Mouse (Mus musculus): ENCODE results near the gene Lrch4. TPM values are rescaled to one million over a fixed set of nuclear protein-coding genes. Genes with fewer than 3 reads are reported as not detected.
"Not testable (repeated sequence)": the region's sequence is repeated elsewhere in the genome, so short reads cannot be mapped to it uniquely, and the experiment has no call there.

The Lrch4 gene
- total RNA-seq, 1 experiment from 2014 or later, result 33.8 TPM

- ATAC-seq (replicated peaks; ENCODE audit: low read depth, poor library complexity, severe bottlenecking), result no peak
These were observed 18.2 kb upstream of the Lrch4 start for GRCm38 (mm10) chr5:137610548-137611244.

- ATAC-seq (replicated peaks; ENCODE audit: low read depth, poor library complexity, severe bottlenecking), result no peak
These were observed 17.7 kb upstream of the Lrch4 start for GRCm38 (mm10) chr5:137611245-137611602.

- ATAC-seq (replicated peaks; ENCODE audit: low read depth, poor library complexity, severe bottlenecking), result no peak
These were observed 15.8 kb upstream of the Lrch4 start for GRCm38 (mm10) chr5:137613076-137613475.

GRCm38 (mm10) chr5:137613550-137613949 lies 15.4 kb upstream of the Lrch4 start, which contains the start of gene Pcolce:
Gene Pcolce (minus strand): TSS chr5:137613784.
- no peak for ATAC-seq (replicated peaks; ENCODE audit: low read depth, poor library complexity, severe bottlenecking)

DNA sequence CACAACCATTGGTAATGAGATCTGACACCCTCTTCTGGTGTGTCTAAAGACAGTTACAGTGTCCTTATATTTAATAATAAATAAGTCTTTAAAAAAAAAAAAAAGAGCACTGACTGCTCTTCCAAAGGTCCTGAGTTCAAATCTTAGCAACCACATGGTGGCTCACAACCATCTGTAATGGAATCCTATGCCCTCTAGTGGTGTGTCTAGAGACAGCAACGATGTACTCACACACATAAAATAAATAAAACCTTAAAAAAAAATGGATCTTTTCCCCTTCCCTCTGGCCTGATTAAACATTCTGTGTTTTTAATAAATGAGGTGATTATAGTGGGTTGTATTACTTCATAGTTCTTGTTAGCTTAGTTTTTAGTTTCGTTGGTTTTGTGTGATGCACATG lies 14.0 kb upstream of the Lrch4 start:
- ATAC-seq (replicated peaks; ENCODE audit: low read depth, poor library complexity, severe bottlenecking), result not testable (repeated sequence)

DNA sequence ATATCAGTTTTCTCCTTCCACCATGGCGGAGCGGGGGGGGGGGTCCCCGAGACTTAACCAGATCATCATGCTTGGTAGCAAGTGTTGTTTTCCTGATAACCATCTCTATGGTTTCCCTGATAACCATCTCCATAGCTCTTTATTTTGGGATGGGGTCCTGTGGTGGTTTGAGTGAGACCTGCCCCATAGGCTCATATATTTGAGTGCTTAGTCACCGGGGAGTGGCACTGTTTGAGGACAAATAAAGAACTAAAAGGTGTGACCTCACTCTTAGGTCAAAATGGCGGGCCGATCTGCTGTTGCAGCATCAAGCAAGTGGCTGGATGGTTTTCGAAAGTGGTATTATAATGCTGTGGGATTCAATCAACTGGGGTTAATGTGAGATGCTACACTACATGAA lies 13.6 kb upstream of the Lrch4 start:
- no peak for ATAC-seq (replicated peaks; ENCODE audit: low read depth, poor library complexity, severe bottlenecking)

DNA sequence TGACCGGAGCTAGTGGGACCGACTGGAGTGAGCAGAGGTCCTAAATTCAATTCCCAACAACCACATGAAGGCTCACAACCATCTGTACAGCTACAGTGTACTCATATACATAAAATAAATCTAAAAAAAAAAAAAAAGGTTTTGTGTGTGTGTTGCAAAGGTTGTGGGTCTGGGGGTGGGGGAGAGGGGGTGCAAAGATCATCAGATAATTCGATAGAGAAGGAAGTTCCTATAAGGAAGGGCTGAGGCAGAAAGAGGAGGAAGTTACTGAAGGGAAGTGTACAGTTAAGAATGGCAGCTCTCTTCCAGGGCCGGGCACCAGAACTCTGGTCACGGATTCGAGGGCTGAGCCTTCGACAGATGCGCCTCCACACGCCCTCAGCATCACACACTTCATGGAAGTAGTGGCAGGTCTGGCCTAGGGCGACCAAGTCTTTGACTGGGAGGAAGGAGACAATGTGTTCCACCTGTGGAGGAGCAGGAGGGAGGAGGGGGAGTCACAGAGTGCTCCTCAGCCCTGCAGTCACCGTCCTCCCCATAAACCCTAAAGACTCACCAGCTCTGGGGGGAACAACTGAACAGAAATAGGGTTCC lies 4.9 kb upstream of the Lrch4 start:
- ATAC-seq (replicated peaks; ENCODE audit: low read depth, poor library complexity, severe bottlenecking), result no peak

DNA sequence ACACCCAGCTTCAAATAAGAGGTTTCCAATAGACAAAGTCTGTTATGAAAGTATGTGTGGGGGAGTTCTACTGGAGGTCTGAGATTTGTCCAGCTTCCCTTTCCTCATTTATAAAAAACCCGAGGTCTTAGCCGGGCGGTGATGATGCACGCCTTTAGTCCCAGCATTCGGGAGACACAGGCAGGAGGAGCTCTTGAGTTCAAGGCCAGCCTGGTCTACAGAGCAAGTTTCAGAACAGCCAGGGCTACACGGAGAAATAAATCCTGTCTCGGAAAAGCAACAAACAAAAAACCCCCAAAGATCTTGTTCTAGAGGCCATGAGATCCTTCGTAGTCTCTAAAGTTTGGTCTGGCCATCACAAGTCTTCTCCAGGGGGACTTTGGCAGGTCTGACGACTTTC lies 930 bp upstream of the Lrch4 start:
- ATAC-seq (replicated peaks; ENCODE audit: low read depth, poor library complexity, severe bottlenecking), result no peak

- ATAC-seq (replicated peaks; ENCODE audit: low read depth, poor library complexity, severe bottlenecking), result no peak
These were observed 393 bp downstream of the Lrch4 start for GRCm38 (mm10) chr5:137629306-137629721.

- no peak for ATAC-seq (replicated peaks; ENCODE audit: low read depth, poor library complexity, severe bottlenecking)
These were observed 1.1 kb downstream of the Lrch4 start for GRCm38 (mm10) chr5:137629906-137630545.

- no peak for ATAC-seq (replicated peaks; ENCODE audit: low read depth, poor library complexity, severe bottlenecking)
These were observed 1.7 kb downstream of the Lrch4 start for GRCm38 (mm10) chr5:137630602-137631001.

DNA sequence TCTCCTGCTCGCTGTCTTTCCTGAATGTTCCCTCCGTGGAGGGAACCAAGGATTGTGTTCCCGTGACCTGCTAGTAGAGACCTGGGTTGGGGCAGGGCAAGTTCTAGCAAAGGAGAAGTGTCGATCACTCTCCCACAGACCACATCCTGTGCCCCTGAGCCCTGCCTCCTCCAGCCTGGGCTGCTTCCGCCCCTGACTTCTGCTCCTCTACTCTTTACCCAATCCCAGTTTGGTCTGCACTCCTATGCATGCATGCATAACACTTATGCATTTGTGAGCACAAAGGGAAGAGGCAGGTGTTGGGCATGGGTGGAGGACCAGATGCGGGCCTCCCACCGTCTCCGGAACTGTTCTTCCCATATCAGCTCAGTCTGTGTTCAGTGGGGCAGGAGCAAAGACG lies 2.2 kb downstream of the Lrch4 start:
- peak; percentile 61 for ATAC-seq (replicated peaks; ENCODE audit: low read depth, poor library complexity, severe bottlenecking)

DNA sequence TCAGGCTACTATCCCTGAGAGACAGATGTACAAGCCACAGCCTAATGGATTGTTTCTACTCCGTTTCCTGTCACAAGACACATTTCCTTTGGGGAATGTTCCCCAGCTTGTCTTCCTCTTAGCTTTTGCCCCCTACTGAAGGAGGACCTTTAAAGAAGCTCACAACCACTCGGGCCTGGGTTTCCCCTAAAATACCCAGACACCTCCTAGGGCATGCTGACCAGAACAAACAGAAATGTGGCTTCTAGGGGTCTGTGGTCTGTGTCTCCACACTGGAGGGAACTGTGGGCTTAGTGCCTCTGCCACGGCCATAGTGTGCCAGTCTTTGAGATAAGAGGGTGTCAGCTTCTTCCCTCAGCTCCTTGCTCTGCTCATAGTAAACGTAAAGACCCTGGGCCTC lies 2.7 kb downstream of the Lrch4 start:
- no peak for ATAC-seq (replicated peaks; ENCODE audit: low read depth, poor library complexity, severe bottlenecking)

- ATAC-seq (replicated peaks; ENCODE audit: low read depth, poor library complexity, severe bottlenecking), result no peak
These were observed 4.6 kb downstream of the Lrch4 start for GRCm38 (mm10) chr5:137633397-137634084.

GRCm38 (mm10) chr5:137639472-137639871 lies 10.6 kb downstream of the Lrch4 start:
- no peak for ATAC-seq (replicated peaks; ENCODE audit: low read depth, poor library complexity, severe bottlenecking)

DNA sequence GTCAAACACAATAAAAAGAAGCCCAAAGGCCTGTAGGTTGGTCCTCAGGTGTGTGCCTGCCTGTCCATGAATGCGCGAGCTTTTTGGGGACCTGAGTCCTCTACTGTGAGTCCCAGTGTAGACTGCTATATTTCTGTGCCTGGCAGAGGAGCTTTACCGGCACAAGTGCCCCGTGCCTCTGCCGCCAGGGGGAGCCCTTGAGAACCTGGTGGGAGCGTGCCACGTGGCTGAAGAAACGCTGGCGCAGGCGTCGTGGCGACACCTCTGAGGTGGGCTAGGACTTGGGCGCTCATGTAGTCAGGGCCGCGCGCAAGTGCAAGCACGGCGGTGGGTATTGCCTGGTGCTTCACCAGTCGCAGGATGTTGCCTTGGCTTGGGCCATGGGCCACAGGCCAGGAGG lies 12.1 kb downstream of the Lrch4 start, which contains the start of gene Sap25:
TSS of gene Sap25 (plus strand) at position 281 of the 400 bp plus-strand sequence.
- ATAC-seq (replicated peaks; ENCODE audit: low read depth, poor library complexity, severe bottlenecking), result no peak

DNA sequence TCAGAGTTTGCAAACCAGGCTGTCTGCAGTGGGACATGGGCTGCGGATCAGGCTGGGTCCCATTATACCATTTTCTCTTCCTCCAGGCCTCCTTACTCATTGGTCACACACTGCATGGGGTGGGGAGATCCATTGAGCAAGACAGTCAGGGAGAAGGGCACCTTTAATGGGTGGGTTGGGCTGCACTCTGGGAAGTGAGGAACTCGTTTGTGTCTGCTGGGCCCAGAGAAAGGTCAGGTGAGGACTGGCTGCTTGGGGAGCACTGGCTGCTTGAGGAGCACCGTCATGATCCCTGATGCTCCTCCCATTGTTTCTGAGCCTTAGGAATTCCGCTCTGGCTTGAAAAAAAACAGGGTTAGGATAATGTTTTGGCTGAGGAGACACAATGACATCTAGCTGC lies 14.0 kb downstream of the Lrch4 start:
- ATAC-seq (replicated peaks; ENCODE audit: low read depth, poor library complexity, severe bottlenecking), result no peak

- ATAC-seq (replicated peaks; ENCODE audit: low read depth, poor library complexity, severe bottlenecking), result no peak
These were observed 15.6 kb downstream of the Lrch4 start for GRCm38 (mm10) chr5:137644484-137644883.

GRCm38 (mm10) chr5:137645091-137645651 lies 16.2 kb downstream of the Lrch4 start:
- peak; percentile 61 for ATAC-seq (replicated peaks; ENCODE audit: low read depth, poor library complexity, severe bottlenecking)

DNA sequence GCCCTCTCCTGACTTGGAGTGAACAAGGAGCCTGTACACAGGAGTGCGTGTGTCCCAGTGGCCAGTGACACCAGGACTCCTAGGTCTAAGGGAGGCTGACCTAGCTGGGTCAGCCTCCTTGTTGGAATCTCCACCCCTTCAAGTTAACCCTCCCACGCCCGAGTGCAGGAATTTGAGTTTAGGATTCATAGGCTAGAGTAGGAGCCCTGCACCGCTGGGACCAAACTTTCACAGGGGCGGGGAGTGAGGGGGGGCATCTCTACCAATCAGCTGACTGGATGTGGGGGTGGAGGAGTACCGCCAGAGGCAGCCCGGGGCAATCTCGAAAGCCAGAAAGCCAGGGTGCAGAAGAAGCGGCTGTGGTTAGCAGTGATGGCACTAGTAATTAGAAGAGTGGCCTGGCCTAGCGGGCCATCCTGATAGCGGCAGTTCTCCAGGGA lies 16.8 kb downstream of the Lrch4 start, which contains the start of gene Irs3:
TSS of gene Irs3 (minus strand) at position 63 of the 440 bp plus-strand sequence.
- ATAC-seq (replicated peaks; ENCODE audit: low read depth, poor library complexity, severe bottlenecking), result peak; percentile 54
